Mouse (Mus musculus): ENCODE results near the gene Abcb10. TPM values are rescaled to one million over a fixed set of nuclear protein-coding genes. Genes with fewer than 3 reads are reported as not detected.
A peak's percentile ranks its signal among the peaks of the same experiment; 100 is the strongest.
"Not testable (repeated sequence)": the region's sequence is repeated elsewhere in the genome, so short reads cannot be mapped to it uniquely, and the experiment has no call there.

Abcb10 gene
- total RNA-seq (2018; cell fraction: chromatin; rRNA removed): 10 to 100 TPM in 2 of 26 experiments, 1 to 10 TPM in 24; 1.4 to 13.4 (median 5.5) TPM
- total RNA-seq (2018; cell fraction: cytosol; rRNA removed): 1 to 10 TPM; 3.6 to 8.2 (median 5.4) TPM
- total RNA-seq (2018; cell fraction: nucleus; rRNA removed): 10 to 100 TPM in 2 of 26 experiments, 1 to 10 TPM in 24; 3.4 to 19.1 (median 6.9) TPM
- 3.5 to 8.4 TPM (median 5.8 TPM) in 3 replicates for polyA plus RNA-seq (2018)

DNA sequence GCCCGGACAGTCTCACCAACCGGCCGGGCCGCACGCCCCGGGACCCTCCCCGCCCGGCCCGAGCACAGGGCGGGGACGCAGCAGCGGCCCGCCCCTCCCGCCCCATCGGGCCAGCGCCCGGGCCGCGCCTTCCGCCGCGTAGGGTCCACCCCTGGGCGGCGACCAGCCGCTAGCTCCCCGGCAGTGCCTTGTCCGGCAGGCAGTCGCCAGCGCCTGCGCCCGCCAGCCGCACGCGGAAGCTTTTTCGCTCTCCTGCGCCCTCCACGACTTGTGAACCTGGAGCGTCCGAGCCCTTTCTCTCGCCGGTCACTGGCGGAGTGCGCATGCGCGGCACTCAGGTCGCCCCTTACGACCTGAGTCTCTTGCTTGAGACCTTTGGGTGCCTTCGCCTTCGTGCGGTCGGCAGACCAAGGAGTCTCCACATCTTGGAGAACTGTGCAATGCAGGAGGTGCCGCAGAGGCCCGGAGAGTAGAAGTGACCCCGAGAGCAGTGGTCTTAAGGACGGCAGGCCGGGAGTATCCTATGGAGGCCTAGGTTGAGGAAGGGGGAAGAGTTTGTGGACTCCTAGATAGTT is at the start of gene Abcb10:
TSS of gene Abcb10 (minus strand) at position 297 of the 575 bp plus-strand sequence.
- Histone ChIP-seq H3K4me3 (ENCODE audit: inconsistent target) (peak within 1 kb of the TSS; percentile 65), H3K36me3 (ENCODE audit: inconsistent target) (no peaks in the 10 kb centered on the region), H3K27ac (peak within 1 kb of the TSS; percentile 74), H3K79me2 (ENCODE audit: inconsistent target) (no peaks in the 10 kb centered on the region; the same call in 1 of the 2 replicates)
- 1% methylated on average over 37 of the region's 56 CpGs for WGBS (ENCODE audit: missing documents)

DNA sequence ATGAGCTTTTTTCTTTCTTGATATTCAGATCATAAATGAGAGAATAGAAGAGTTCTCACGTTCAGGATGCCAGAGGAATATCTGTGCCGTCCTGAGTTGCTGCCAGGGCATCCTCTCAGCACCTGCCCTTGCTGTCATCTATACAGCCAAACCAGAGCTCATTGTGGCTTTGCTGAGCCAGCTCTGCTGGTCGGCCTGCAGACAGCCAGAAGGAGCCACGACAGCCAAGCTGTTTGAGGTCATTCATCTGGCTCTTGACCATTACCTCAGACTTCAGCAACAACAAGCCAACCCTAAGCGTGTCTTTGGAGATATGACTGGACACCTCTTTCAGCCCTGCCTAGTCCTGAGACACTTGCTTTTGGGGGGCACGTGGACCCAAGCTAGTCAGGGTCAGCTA is 44.9 kb upstream of the Abcb10 start:
- no peak overlapping the region for H3K27ac ChIP-seq
- peaks cover 10% of the 10 kb centered on the region for H3K79me2 ChIP-seq (ENCODE audit: inconsistent target)
- H3K36me3 ChIP-seq (ENCODE audit: inconsistent target): peaks cover 30% of the 10 kb centered on the region
- H3K4me3 ChIP-seq (ENCODE audit: inconsistent target): no peak overlapping the region
- WGBS (ENCODE audit: missing documents): 94% methylated on average over 6 of the region's 6 CpGs

DNA sequence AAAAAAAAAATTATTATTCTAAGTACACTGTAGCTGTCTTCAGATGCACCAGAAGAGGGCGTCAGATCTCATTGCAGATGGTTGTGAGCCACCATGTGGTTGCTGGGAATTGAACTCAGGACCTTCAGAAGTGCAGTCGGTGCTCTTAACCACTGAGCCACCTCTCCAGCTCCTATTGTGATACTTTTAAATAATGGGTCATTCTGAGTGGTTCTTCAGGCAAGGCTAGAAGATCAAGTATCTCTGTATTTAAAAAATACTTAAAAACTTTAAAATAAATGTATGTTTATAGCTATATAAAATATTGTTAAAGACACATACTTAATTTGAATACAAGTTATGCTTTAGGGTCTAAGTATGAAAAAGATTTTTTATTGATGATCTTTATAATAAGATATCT is 43.3 kb upstream of the Abcb10 start:
- H3K79me2 ChIP-seq (ENCODE audit: inconsistent target): peaks cover 25% of the 10 kb centered on the region
- H3K4me3 ChIP-seq (ENCODE audit: inconsistent target); H3K27ac ChIP-seq: not testable (repeated sequence)
- 94% methylated on average over 2 of the region's 2 CpGs for WGBS (ENCODE audit: missing documents)
- H3K36me3 ChIP-seq (ENCODE audit: inconsistent target): peaks cover 30% of the 10 kb centered on the region

DNA sequence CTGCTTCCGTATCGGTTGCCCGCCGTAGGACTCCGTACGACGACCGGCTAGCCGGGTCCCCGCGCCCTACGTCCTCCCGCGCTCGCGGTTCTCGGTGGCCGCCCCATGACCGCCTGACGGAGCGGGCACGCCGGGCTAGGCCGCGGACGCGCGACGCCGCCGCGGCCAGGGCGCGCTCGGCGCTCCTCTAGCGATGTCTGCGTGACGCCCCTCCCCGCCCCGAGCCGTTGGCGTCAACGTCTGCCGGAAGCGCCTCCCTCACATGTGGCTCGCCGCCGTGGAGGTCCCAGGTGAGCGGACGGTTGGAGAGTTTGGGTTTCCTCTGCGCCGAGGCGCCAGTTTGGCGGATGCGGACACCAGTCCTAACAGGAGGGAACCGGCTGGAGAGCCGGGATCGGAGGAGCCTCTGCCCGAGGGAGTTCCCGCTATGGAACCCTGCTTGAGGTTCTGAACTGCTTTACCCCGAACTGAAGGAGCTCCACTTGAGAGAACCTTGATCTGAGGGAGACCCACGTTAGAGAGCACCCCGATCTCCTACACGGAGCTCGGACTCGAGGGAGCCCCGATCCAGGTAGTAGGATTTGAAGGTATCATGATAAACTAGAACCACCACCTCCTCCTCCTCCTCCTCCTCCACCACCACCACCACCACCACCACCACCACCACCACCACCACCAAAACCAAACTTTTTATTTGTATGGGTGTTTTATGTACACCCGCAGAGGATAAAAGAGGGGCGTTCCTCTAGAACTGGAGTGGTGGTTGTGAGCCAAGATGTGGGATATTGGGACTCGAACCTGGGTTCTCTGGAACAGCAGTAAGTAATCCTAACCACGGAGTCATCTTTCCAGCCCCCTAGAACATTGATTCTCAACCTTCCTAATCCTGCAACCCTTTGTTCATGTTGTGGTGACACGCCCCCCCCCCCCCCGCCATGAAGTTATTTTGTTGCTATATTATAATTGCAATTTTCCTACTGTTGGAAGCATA is 38.6 kb upstream of the Abcb10 start, which contains the start of the genes Taf5l and Urb2:
TSS of gene Taf5l (minus strand) at position 161 of the 991 bp plus-strand sequence.
TSS of gene Urb2 (plus strand) at position 272 of the 991 bp plus-strand sequence.
- WGBS (ENCODE audit: missing documents): under 1% methylated on average over 72 of the region's 74 CpGs
- Histone ChIP-seq H3K36me3 (ENCODE audit: inconsistent target) (no peaks in the 10 kb centered on the region; the same call in 1 of the 2 replicates), H3K27ac (peak within 1 kb of the TSS; percentile 27; the same call in 1 of the 2 replicates), H3K4me3 (ENCODE audit: inconsistent target) (peak within 1 kb of the TSS; percentile 87), H3K79me2 (ENCODE audit: inconsistent target) (peaks cover 66% of the 10 kb centered on the region)

- Histone ChIP-seq H3K36me3 (ENCODE audit: inconsistent target) (no peaks in the 10 kb centered on the region; the same call in 1 of the 2 replicates), H3K27ac (peak overlapping the region; percentile 24; the same call in 1 of the 2 replicates), H3K4me3 (ENCODE audit: inconsistent target) (peak overlapping the region; percentile 72), H3K79me2 (ENCODE audit: inconsistent target) (peaks cover 75% of the 10 kb centered on the region)
- under 1% methylated on average over 65 of the region's 87 CpGs for WGBS (ENCODE audit: missing documents)
These were observed 37.7 kb upstream of the Abcb10 start for GRCm38 (mm10) chr8:124020439-124021236.

DNA sequence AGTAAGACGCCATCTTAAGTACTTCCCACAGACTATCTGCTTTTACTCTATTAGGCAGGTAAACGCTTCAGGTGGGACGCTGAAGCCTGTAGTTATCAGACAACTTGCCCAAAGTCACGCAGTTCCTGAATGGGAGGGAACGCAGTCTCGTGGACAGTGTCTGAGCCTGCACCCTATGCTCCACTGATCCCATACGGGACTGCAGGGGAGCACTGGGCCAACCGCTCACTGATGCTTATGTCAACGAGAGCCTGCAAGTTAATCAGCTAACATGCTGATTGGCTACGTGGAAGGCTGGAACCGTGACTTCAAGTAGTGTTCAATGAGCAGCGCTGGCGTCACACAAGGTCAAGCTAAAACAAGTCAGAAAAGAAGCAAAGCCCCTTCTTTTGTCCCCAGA is 36.9 kb upstream of the Abcb10 start:
- no peaks in the 10 kb centered on the region; the same call in 1 of the 2 replicates for H3K36me3 ChIP-seq (ENCODE audit: inconsistent target)
- no peak overlapping the region for H3K27ac ChIP-seq
- peak overlapping the region; percentile 72 for H3K4me3 ChIP-seq (ENCODE audit: inconsistent target)
- WGBS (ENCODE audit: missing documents): 25% methylated on average over 13 of the region's 13 CpGs
- peaks cover 83% of the 10 kb centered on the region for H3K79me2 ChIP-seq (ENCODE audit: inconsistent target)

DNA sequence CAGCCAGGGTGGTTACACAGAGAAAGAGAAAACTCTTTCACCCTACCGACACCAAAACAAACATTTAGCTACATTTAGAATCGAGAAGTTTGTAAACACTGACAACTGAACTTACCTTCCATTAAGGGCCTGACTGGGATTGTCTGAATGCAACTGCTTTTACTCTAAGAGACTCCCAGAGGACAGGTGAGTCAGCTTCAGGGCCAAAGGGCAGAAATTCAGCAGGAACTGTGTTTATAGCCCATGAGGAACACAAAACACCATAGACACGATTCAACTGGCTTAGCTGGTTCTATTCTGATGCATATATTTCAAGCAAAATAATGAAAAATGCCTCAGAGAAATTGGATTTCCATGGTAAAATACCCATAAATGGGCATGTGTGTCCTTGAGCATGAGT is 31.8 kb upstream of the Abcb10 start:
- Histone ChIP-seq H3K27ac (no peak overlapping the region), H3K36me3 (ENCODE audit: inconsistent target) (no peaks in the 10 kb centered on the region), H3K79me2 (ENCODE audit: inconsistent target) (peaks cover 99% of the 10 kb centered on the region), H3K4me3 (ENCODE audit: inconsistent target) (no peak overlapping the region)
- WGBS (ENCODE audit: missing documents): 78% methylated on average over 3 of the region's 3 CpGs

DNA sequence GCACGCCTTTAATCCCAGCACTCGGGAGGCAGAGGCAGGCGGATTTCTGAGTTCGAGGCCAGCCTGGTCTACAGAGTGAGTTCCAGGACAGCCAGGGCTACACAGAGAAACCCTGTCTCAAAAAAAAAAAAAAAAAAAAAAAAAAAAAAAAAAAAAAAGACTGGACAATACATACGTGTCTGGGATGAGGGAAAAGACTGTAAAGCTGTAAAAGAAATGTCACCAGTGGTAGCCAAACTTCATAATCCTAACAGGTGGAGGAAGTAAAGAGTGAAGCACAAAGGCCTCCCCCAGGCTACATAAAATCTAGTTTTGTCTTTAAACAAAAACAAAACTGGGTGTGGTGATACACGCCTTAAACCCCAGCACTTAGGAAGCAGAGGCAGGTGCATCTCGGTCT is 31.4 kb upstream of the Abcb10 start:
- not testable (repeated sequence) for H3K36me3 ChIP-seq (ENCODE audit: inconsistent target); H3K4me3 ChIP-seq (ENCODE audit: inconsistent target); H3K27ac ChIP-seq
- 93% methylated on average over 3 of the region's 7 CpGs for WGBS (ENCODE audit: missing documents)
- peaks cover 97% of the 10 kb centered on the region for H3K79me2 ChIP-seq (ENCODE audit: inconsistent target)

- Histone ChIP-seq H3K36me3 (ENCODE audit: inconsistent target) (peaks cover 12% of the 10 kb centered on the region; the same call in 1 of the 2 replicates), H3K79me2 (ENCODE audit: inconsistent target) (peaks cover 75% of the 10 kb centered on the region), H3K27ac (no peak overlapping the region), H3K4me3 (ENCODE audit: inconsistent target) (no peak overlapping the region)
- WGBS (ENCODE audit: missing documents): 95% methylated on average over 3 of the region's 3 CpGs
These were observed 29.2 kb upstream of the Abcb10 start for GRCm38 (mm10) chr8:124011989-124012586.

DNA sequence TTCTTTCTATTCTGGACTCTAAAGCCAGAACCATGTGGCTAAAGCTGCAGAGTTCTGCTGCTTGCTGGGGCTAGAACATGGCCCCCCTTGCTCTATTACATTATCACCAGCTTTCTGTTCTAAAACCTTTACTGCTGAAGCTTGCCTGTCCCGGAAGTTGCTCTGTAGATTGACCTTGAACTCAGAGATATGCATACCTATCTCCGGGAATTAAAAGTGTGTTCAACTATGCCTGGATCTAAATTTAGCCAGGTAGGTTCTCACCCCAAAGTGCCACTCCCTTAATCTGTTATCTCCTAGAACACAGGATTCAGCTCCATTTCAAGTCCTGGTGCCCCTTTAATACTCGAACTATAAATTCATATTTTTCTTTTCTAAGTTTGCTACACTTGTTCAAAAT is 28.7 kb upstream of the Abcb10 start:
- WGBS (ENCODE audit: missing documents): 96% methylated on average over 3 of the region's 3 CpGs
- Histone ChIP-seq H3K4me3 (ENCODE audit: inconsistent target) (no peak overlapping the region), H3K36me3 (ENCODE audit: inconsistent target) (peaks cover 17% of the 10 kb centered on the region; the same call in 1 of the 2 replicates), H3K79me2 (ENCODE audit: inconsistent target) (peaks cover 70% of the 10 kb centered on the region), H3K27ac (no peak overlapping the region)

DNA sequence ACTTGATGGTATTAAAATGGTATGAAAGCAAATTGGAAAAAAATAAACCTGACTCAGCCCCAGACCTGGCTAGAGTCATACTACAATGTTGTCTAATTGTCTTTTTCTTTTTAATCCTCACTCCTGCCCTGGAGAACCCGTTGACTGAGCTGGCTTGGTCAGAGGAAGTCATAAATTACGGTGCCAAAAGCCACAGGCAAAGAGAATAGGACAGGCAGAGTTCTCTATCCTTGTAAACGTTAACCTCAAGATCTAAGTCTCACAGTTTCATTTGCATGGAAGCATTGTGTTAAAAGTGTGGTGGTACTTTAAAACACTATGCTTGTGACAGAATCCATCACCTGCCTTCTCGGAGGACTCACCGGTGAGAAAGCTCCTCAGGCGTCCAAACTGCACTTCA is 24.9 kb upstream of the Abcb10 start:
- Histone ChIP-seq H3K36me3 (ENCODE audit: inconsistent target) (peaks cover 53% of the 10 kb centered on the region), H3K4me3 (ENCODE audit: inconsistent target) (no peak overlapping the region), H3K27ac (no peak overlapping the region), H3K79me2 (ENCODE audit: inconsistent target) (peaks cover 33% of the 10 kb centered on the region)
- WGBS (ENCODE audit: missing documents): 21% methylated on average over 6 of the region's 6 CpGs

GRCm38 (mm10) chr8:124002546-124003108 is 19.7 kb upstream of the Abcb10 start:
- WGBS (ENCODE audit: missing documents): 94% methylated on average over 10 of the region's 10 CpGs
- Histone ChIP-seq H3K36me3 (ENCODE audit: inconsistent target) (peaks cover 60% of the 10 kb centered on the region), H3K79me2 (ENCODE audit: inconsistent target) (peaks cover 22% of the 10 kb centered on the region; the same call in 1 of the 2 replicates), H3K4me3 (ENCODE audit: inconsistent target) (no peak overlapping the region), H3K27ac (no peak overlapping the region)

DNA sequence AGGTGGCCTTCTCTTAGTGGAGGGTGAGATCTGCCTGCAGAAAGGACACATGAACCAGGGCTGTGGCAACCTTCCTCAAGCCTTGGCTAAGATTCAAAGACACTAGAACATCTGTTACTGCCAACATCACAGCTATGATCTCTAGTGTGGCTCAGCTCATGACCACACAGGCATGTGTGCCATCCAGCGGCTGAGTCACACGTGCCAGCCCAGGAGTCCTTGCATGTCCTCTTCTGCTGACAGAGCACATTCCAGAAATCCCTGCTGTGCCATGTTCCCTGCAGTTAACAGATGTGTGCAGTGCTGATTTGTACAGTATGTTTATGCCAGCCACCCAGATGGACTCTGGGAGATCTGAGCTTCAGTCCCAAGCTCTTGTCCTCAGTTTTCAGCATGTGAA is 16.6 kb upstream of the Abcb10 start:
- Histone ChIP-seq H3K36me3 (ENCODE audit: inconsistent target) (peaks cover 50% of the 10 kb centered on the region), H3K79me2 (ENCODE audit: inconsistent target) (peaks cover 22% of the 10 kb centered on the region; the same call in 1 of the 2 replicates), H3K4me3 (ENCODE audit: inconsistent target) (no peak overlapping the region), H3K27ac (no peak overlapping the region)
- 95% methylated on average over 2 of the region's 2 CpGs for WGBS (ENCODE audit: missing documents)

All from macrophage (primary cell).